Mouse (Mus musculus) cortical plate, adult 2 months (tissue): ENCODE measurements around the gene Egfl8.

Source experiments
- CTCF ChIP-seq: fragments of 200-500 bp; IDR thresholded peaks from 2 replicates; pipeline ENCODE4 v1.5.1; 2011; ENCODE audit warnings: mild to moderate bottlenecking, control low read depth, low read length; ENCODE audit not compliant: insufficient read depth; ENCODE audit errors: extremely low read depth
- POLR2A ChIP-seq: fragments of 200-500 bp; IDR thresholded peaks from 2 replicates; pipeline ENCODE4 v1.6.1; 2011; ENCODE audit warnings: mild to moderate bottlenecking, low read length, control low read depth; ENCODE audit not compliant: insufficient read depth; ENCODE audit errors: extremely low read depth

DNA sequence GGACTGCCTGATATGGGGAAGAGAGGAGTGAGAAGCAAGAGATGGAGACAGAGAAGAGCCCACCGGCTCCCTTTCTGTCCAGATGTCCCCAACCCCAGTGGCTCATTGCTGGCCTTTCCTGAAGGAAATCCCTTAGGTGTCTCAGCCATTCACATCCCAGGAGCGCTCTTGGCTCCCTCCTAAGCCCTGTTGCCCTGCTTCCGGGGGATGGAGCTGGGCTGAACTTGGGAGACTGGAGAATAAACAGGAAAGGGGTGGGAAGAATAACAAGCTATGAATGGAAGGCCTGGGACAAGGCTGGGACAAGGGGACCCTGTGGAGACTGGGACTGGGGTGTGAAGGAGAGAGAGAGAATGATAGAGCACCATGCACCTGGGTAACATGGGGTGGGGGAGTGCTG, 51.0 kb downstream of the Egfl8 start:
- 0 out of 2 replicates have a peak, but pooled peaks have one; percentile 24 for TF ChIP-seq POLR2A
- TF ChIP-seq CTCF = no peak
